Mouse (Mus musculus) intestine, postnatal 0 days (tissue): Measurements from ENCODE around the gene Il27ra. TPM values are rescaled to one million over a fixed set of nuclear protein-coding genes. Genes with fewer than 3 reads are reported as not detected.
A peak's percentile ranks its signal among the peaks of the same experiment; 100 is the strongest.

Source experiments
- ATAC-seq: fragments of 200-750 bp; cut with Nextera tagmentation; 2 replicates; pipeline ENCODE4 v1.8.0; 2017; ENCODE audit warnings: mild to moderate bottlenecking, moderate TSS enrichment, moderate library complexity
- H3K27ac ChIP-seq: fragments of 300-500 bp; sonication (generic); 2 replicates; pipeline ENCODE4 v1.5.1; 2014; ENCODE audit warnings: mild to moderate bottlenecking, low read depth, low read length, moderate library complexity
- H3K27me3 ChIP-seq: fragments of 300-500 bp; sonication (generic); replicated peaks from 2 replicates; pipeline ENCODE4 v1.6.1; 2014; ENCODE audit warnings: low read length, mixed read lengths; ENCODE audit not compliant: control insufficient read depth, insufficient read depth
- H3K36me3 ChIP-seq: fragments of 300-500 bp; sonication (generic); 2 replicates; pipeline ENCODE4 v1.6.1; 2014; ENCODE audit warnings: mild to moderate bottlenecking, moderate library complexity; ENCODE audit not compliant: control insufficient read depth, insufficient read depth
- H3K4me1 ChIP-seq: fragments of 300-500 bp; sonication (generic); replicated peaks from 2 replicates; pipeline ENCODE4 v1.6.1; 2014; ENCODE audit warnings: antibody characterized with exemption, low read length, mixed read lengths; ENCODE audit not compliant: control insufficient read depth, insufficient read depth
- H3K4me2 ChIP-seq: fragments of 300-500 bp; sonication (generic); replicated peaks from 2 replicates; pipeline ENCODE4 v1.6.1; 2014; ENCODE audit warnings: low read depth, mild to moderate bottlenecking, moderate library complexity
- H3K4me3 ChIP-seq: fragments of 300-500 bp; sonication (generic); 2 replicates; pipeline ENCODE4 v1.5.1; 2014; ENCODE audit warnings: low read depth, low read length
- H3K9ac ChIP-seq: fragments of 300-500 bp; sonication (generic); 2 replicates; pipeline ENCODE4 v1.6.1; 2014; ENCODE audit warnings: mild to moderate bottlenecking, low read depth, low read length
- H3K9me3 ChIP-seq: fragments of 300-500 bp; sonication (generic); 2 replicates; pipeline ENCODE4 v1.6.1; 2016; ENCODE audit warnings: mixed run types; ENCODE audit not compliant: control insufficient read depth
- CTCF ChIP-seq: sonication (generic); IDR thresholded peaks from 2 replicates; pipeline ENCODE4 v1.5.1; 2016; ENCODE audit warnings: low read depth, mild to moderate bottlenecking, control low read depth, antibody characterized with exemption, moderate library complexity
- WGBS: fragments of 180-500 bp; shearing (Covaris S2); extraction: QIAGEN DNeasy Blood & Tissue Kit; methylation state at CpG from one replicate; pipeline ENCODE4 v1.1.7; 2014; 5-methylcytosine and 5-hydroxymethylcytosine counted together
- polyA plus RNA-seq: library from polyadenylated mRNA; unstranded; fragments of >200 nt; fragmentation: Nextera tagmentation; extraction: Ambion mirVana; gene quantifications from 2 replicates; pipeline ENCODE4 v1.2.1, GENCODE M21; 2015

The Il27ra gene
- polyA plus RNA-seq, 1 experiment from 2014 or later, result 0.29 TPM

GRCm38 (mm10) chr8:84067911-84068310, 25.5 kb upstream of the Il27ra start:
- 67% methylated on average over 7 of the region's 7 CpGs for WGBS
- H3K4me3 ChIP-seq, result no peak overlapping the region

GRCm38 (mm10) chr8:84067047-84067573, 24.7 kb upstream of the Il27ra start:
- Histone ChIP-seq H3K4me1 (no peaks in the 10 kb centered on the region; the same call in none of the 2 replicates), H3K27ac (peak overlapping the region; percentile 97), H3K9ac (peak overlapping the region; percentile 82), H3K9me3 (no peaks in the 10 kb centered on the region), H3K4me3 (peak overlapping the region; percentile 87), H3K4me2 (peak overlapping the region; percentile 79), H3K27me3 (no peaks in the 10 kb centered on the region), H3K36me3 (0 out of 2 replicates have a peak, but pooled peaks cover 2% of the 10 kb centered on the region)
- ATAC-seq, result peak; percentile 82
- no peak for TF ChIP-seq CTCF
- WGBS, result under 1% methylated on average over 52 of the region's 58 CpGs

More at GRCm38 (mm10) chr8:84067911-84068310, 25.5 kb upstream of the Il27ra start:
- Histone ChIP-seq H3K4me2 (peak overlapping the region; percentile 79), H3K27me3 (no peaks in the 10 kb centered on the region), H3K4me1 (no peaks in the 10 kb centered on the region; the same call in none of the 2 replicates), H3K9ac (no peak overlapping the region), H3K9me3 (no peaks in the 10 kb centered on the region), H3K27ac (no peak overlapping the region), H3K36me3 (0 out of 2 replicates have a peak, but pooled peaks cover 3% of the 10 kb centered on the region)
- ATAC-seq, result no peak
- TF ChIP-seq CTCF, result no peak

GRCm38 (mm10) chr8:84066291-84066930, 24.0 kb upstream of the Il27ra start, which contains the start of gene Rfx1:
Gene Rfx1 (plus strand): TSS chr8:84066834.
- Histone ChIP-seq H3K4me2 (peak within 1 kb of the TSS; percentile 79), H3K9me3 (no peaks in the 10 kb centered on the region), H3K4me3 (peak within 1 kb of the TSS; percentile 87), H3K9ac (peak within 1 kb of the TSS; percentile 82), H3K36me3 (no peaks in the 10 kb centered on the region), H3K4me1 (no peaks in the 10 kb centered on the region; the same call in none of the 2 replicates), H3K27me3 (no peaks in the 10 kb centered on the region), H3K27ac (peak within 1 kb of the TSS; percentile 97)
- TF ChIP-seq CTCF, result peak; percentile 18; the same call in 1 of the 2 replicates
- under 1% methylated on average over 51 of the region's 51 CpGs for WGBS
- peak; percentile 97 for ATAC-seq

GRCm38 (mm10) chr8:84065457-84066072, 23.2 kb upstream of the Il27ra start:
- WGBS, result 24% methylated on average over 5 of the region's 5 CpGs
- Histone ChIP-seq H3K27me3 (no peaks in the 10 kb centered on the region), H3K4me3 (peak overlapping the region; percentile 87), H3K36me3 (no peaks in the 10 kb centered on the region), H3K27ac (peak overlapping the region; percentile 86), H3K4me1 (no peaks in the 10 kb centered on the region; the same call in none of the 2 replicates), H3K9ac (peak overlapping the region; percentile 64), H3K9me3 (no peaks in the 10 kb centered on the region), H3K4me2 (peak overlapping the region; percentile 79)
- TF ChIP-seq CTCF, result no peak
- no peak for ATAC-seq

GRCm38 (mm10) chr8:84065037-84065436, 22.6 kb upstream of the Il27ra start, which contains the start of gene Gm10643:
Gene Gm10643 (minus strand): TSS chr8:84065137.
- Histone ChIP-seq H3K4me3 (peak within 1 kb of the TSS; percentile 87), H3K27ac (peak within 1 kb of the TSS; percentile 86), H3K9ac (peak within 1 kb of the TSS; percentile 64), H3K4me1 (no peaks in the 10 kb centered on the region; the same call in none of the 2 replicates), H3K27me3 (no peaks in the 10 kb centered on the region), H3K36me3 (no peaks in the 10 kb centered on the region), H3K9me3 (no peaks in the 10 kb centered on the region), H3K4me2 (peak within 1 kb of the TSS; percentile 79)
- ATAC-seq, result no peak
- 89% methylated on average over 1 of the region's 1 CpGs for WGBS
- no peak for TF ChIP-seq CTCF
